8 mouse cellular contexts compared by ENCODE assay signal in the genomic region with DNA sequence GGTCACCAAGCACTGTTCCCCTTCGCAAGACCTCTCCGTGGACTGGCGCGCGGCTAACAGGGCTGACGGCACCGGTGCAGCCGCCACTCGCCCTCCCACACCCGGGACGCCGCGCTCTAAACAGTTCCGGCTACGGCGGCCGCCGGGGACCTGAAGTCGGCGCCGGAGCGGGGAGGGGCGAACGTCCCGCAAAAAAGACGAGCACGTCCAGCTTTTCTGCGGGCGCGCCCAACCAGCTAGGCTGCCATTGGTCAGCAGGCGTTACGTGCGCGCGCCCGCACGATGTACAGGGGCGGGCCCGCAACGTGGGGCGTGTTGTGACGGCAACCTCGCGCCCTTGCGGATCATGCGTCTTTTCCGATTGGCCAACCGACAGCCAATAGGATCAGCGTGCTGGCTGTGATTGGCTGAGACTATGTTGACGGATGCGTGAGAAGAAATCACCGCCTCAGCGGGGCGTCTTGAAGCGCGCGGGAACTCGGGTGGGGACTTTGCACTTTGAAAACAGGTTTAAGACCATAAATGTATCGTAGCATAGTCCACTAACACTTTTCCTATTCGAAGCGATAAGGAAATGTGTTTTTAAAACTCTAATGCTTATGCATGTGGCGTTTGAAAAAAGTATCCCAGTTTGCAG. TPM values are rescaled to one million over a fixed set of nuclear protein-coding genes. Genes with fewer than 3 reads are reported as not detected.
DNase-seq lines count a peak whose midpoint lies in the region; ATAC-seq and TF ChIP-seq lines count a peak whose summit lies in the region.

A gene (minus strand): TSS at position 134 of the 637 bp plus-strand sequence.
A gene (plus strand): TSS at position 431 of the 637 bp plus-strand sequence.

- under 1% methylated on average over 62 of the region's 62 CpGs for WGBS in forebrain, embryonic 12.5 days
- under 1% methylated on average over 61 of the region's 62 CpGs for WGBS in heart, postnatal 0 days
- under 1% methylated on average over 62 of the region's 62 CpGs for WGBS in liver, embryonic 16.5 days (ENCODE audit: insufficient replicate concordance)
- under 1% methylated on average over 62 of the region's 62 CpGs for WGBS in neural tube, embryonic 13.5 days

- peak within 1 kb of the TSS; percentile 94 for H3K9ac ChIP-seq in forebrain, embryonic 12.5 days
- peak within 1 kb of the TSS; percentile 96 for H3K9ac ChIP-seq in heart, postnatal 0 days (replicated peaks; ENCODE audit: low read depth, low read length)
- peak within 1 kb of the TSS; percentile 95 for H3K9ac ChIP-seq in liver, embryonic 16.5 days (ENCODE audit: low read depth, low read length)
- peak within 1 kb of the TSS; percentile 96 for H3K9ac ChIP-seq in neural tube, embryonic 13.5 days

- peaks cover 44% of the 10 kb centered on the region for H3K4me1 ChIP-seq in E14TG2a.4 (replicated peaks; ENCODE audit: low read depth, low read length)
- H3K4me1 ChIP-seq in forebrain, embryonic 12.5 days: peaks cover 15% of the 10 kb centered on the region
- peaks cover 9% of the 10 kb centered on the region for H3K4me1 ChIP-seq in heart, postnatal 0 days (ENCODE audit: control insufficient read depth, insufficient read depth)
- H3K4me1 ChIP-seq in liver, embryonic 16.5 days (ENCODE audit: control insufficient read depth, low read depth, low read length): peaks cover 15% of the 10 kb centered on the region
- H3K4me1 ChIP-seq in neural tube, embryonic 13.5 days (replicated peaks): peaks cover 50% of the 10 kb centered on the region
- no peaks in the 10 kb centered on the region; the same call in 1 of the 2 replicates for H3K4me1 ChIP-seq in testis, adult 2 months (ENCODE audit: control insufficient read depth, insufficient read depth, low read length)

- peak within 1 kb of the TSS; percentile 99 for H3K4me3 ChIP-seq in E14TG2a.4 (replicated peaks; ENCODE audit: low read length)
- peak within 1 kb of the TSS; percentile 100 for H3K4me3 ChIP-seq in forebrain, embryonic 12.5 days (replicated peaks)
- peak within 1 kb of the TSS; percentile 76 for H3K4me3 ChIP-seq in heart, postnatal 0 days (ENCODE audit: low read depth, low read length)
- peak within 1 kb of the TSS; percentile 96 for H3K4me3 ChIP-seq in liver, embryonic 16.5 days (ENCODE audit: low read depth, low read length)
- peak within 1 kb of the TSS; percentile 90 for H3K4me3 ChIP-seq in neural tube, embryonic 13.5 days
- H3K4me3 ChIP-seq in testis, adult 2 months (ENCODE audit: control insufficient read depth, low read depth, low read length): peak within 1 kb of the TSS; percentile 96

- no peaks in the 10 kb centered on the region for H3K9me3 ChIP-seq in E14TG2a.4 (ENCODE audit: low read length)
- H3K9me3 ChIP-seq in forebrain, embryonic 12.5 days: no peaks in the 10 kb centered on the region
- no peaks in the 10 kb centered on the region for H3K9me3 ChIP-seq in heart, postnatal 0 days (replicated peaks; ENCODE audit: control insufficient read depth, low read length)
- H3K9me3 ChIP-seq in liver, embryonic 16.5 days (replicated peaks; ENCODE audit: control insufficient read depth, low read length): no peaks in the 10 kb centered on the region
- no peaks in the 10 kb centered on the region for H3K9me3 ChIP-seq in neural tube, embryonic 13.5 days

- H3K27ac ChIP-seq in forebrain, embryonic 12.5 days: peak within 1 kb of the TSS; percentile 85
- peak within 1 kb of the TSS; percentile 88 for H3K27ac ChIP-seq in heart, postnatal 0 days (ENCODE audit: low read depth)
- peak within 1 kb of the TSS; percentile 94 for H3K27ac ChIP-seq in liver, embryonic 16.5 days (ENCODE audit: low read length)
- H3K27ac ChIP-seq in neural tube, embryonic 13.5 days (replicated peaks): peak within 1 kb of the TSS; percentile 87
- H3K27ac ChIP-seq in testis, adult 2 months (ENCODE audit: control insufficient read depth, insufficient read depth, low read depth, low read length): peak within 1 kb of the TSS; percentile 93

- peak; percentile 98 for ATAC-seq in forebrain, embryonic 12.5 days (ENCODE audit: low FRiP score)
- peak; percentile 96 for ATAC-seq in heart, postnatal 0 days (ENCODE audit: insufficient read depth, low read depth)
- ATAC-seq in liver, embryonic 16.5 days (ENCODE audit: low read depth): peak; percentile 94
- ATAC-seq in neural tube, embryonic 13.5 days (ENCODE audit: low read depth): peak; percentile 100

- TF ChIP-seq POLR2A in testis, adult 2 months (IDR thresholded peaks at IDR 0.05; ENCODE audit: control insufficient read depth, low read depth, low read length): no peak

- H3K4me2 ChIP-seq in forebrain, embryonic 12.5 days: peak within 1 kb of the TSS; percentile 95
- peak within 1 kb of the TSS; percentile 88 for H3K4me2 ChIP-seq in heart, postnatal 0 days (ENCODE audit: low read depth, low read length)
- H3K4me2 ChIP-seq in liver, embryonic 16.5 days (ENCODE audit: low read depth, low read length): peak within 1 kb of the TSS; percentile 95
- peak within 1 kb of the TSS; percentile 99 for H3K4me2 ChIP-seq in neural tube, embryonic 13.5 days

- TF ChIP-seq EP300 in heart, postnatal 0 days (IDR thresholded peaks at IDR 0.05; ENCODE audit: low read depth): peak; percentile 82; the same call in 1 of the 2 replicates

- no peaks in the 10 kb centered on the region for H3K27me3 ChIP-seq in E14TG2a.4 (ENCODE audit: insufficient read depth, low read length)
- H3K27me3 ChIP-seq in forebrain, embryonic 12.5 days: no peaks in the 10 kb centered on the region
- no peaks in the 10 kb centered on the region for H3K27me3 ChIP-seq in heart, postnatal 0 days (ENCODE audit: control insufficient read depth, insufficient read depth, low read length)
- no peaks in the 10 kb centered on the region for H3K27me3 ChIP-seq in liver, embryonic 16.5 days (ENCODE audit: control insufficient read depth, insufficient read depth, low read depth, low read length)
- H3K27me3 ChIP-seq in neural tube, embryonic 13.5 days: no peaks in the 10 kb centered on the region
- H3K27me3 ChIP-seq in testis, adult 2 months (ENCODE audit: control insufficient read depth, insufficient read depth, low read length): no peaks in the 10 kb centered on the region

- peaks cover 44% of the 10 kb centered on the region for H3K36me3 ChIP-seq in E14TG2a.4 (ENCODE audit: insufficient read depth, low read length)
- peaks cover 18% of the 10 kb centered on the region for H3K36me3 ChIP-seq in forebrain, embryonic 12.5 days (replicated peaks)
- H3K36me3 ChIP-seq in heart, postnatal 0 days (replicated peaks; ENCODE audit: control insufficient read depth, insufficient read depth, low read length): peaks cover 21% of the 10 kb centered on the region
- peaks cover 16% of the 10 kb centered on the region for H3K36me3 ChIP-seq in liver, embryonic 16.5 days (ENCODE audit: control insufficient read depth, insufficient read depth)
- H3K36me3 ChIP-seq in neural tube, embryonic 13.5 days: peaks cover 32% of the 10 kb centered on the region
- H3K36me3 ChIP-seq in testis, adult 2 months (ENCODE audit: control insufficient read depth, insufficient read depth, low read length): peaks cover 2% of the 10 kb centered on the region

- no peak for TF ChIP-seq CTCF in E14TG2a.4 (conservative IDR thresholded peaks at IDR 0.05; ENCODE audit: low read length)
- TF ChIP-seq CTCF in heart, postnatal 0 days (IDR thresholded peaks at IDR 0.05; ENCODE audit: low read depth): no peak
- no peak for TF ChIP-seq CTCF in testis, adult 2 months (IDR thresholded peaks at IDR 0.05; ENCODE audit: control insufficient read depth, insufficient read depth, insufficient replicate concordance, low read depth, low read length)

- DNase-seq in c-Kit-positive CD71-positive TER-119-positive erythroid progenitor cells, embryonic 14.5 days (ENCODE audit: low spot score): peak; percentile 98
- peak; percentile 98 for DNase-seq in heart, postnatal 0 days (ENCODE audit: low spot score)
- peak; percentile 98 to 100 for DNase-seq in kidney, postnatal 4 days

RNA-seq across cellular contexts. Expression of the first gene that starts in this region (rescaled TPM):
- polyA plus RNA-seq in forebrain, embryonic 12.5 days (2016; fragmentation: Nextera tagmentation; extraction: Ambion mirVana): 12.8 and 14.6 TPM in 2 replicates
- 12.0 and 13.5 TPM in 2 replicates for total RNA-seq in heart, postnatal 0 days (2014; rRNA removed; ENCODE audit: low replicate concordance)
- 2.2 and 2.4 TPM in 2 replicates for polyA plus RNA-seq in heart, postnatal 0 days (2015; fragmentation: Nextera tagmentation; extraction: Ambion mirVana)
- 2.7 and 2.9 TPM in 2 replicates for polyA plus RNA-seq in liver, embryonic 16.5 days (2015; fragmentation: Nextera tagmentation; extraction: Ambion mirVana)
- polyA plus RNA-seq in neural tube, embryonic 13.5 days (2015; fragmentation: Nextera tagmentation; extraction: Ambion mirVana): 7.0 and 7.3 TPM in 2 replicates
- polyA plus RNA-seq in testis, adult 2 months (2012; rRNA removed): 26.5 and 27.6 TPM in 2 replicates

RNA-seq across cellular contexts. Expression of the second gene that starts in this region (rescaled TPM):
- 28.1 and 31.8 TPM in 2 replicates for polyA plus RNA-seq in forebrain, embryonic 12.5 days (2016; fragmentation: Nextera tagmentation; extraction: Ambion mirVana)
- total RNA-seq in heart, postnatal 0 days (2014; rRNA removed; ENCODE audit: low replicate concordance): 11.7 and 13.4 TPM in 2 replicates
- polyA plus RNA-seq in heart, postnatal 0 days (2015; fragmentation: Nextera tagmentation; extraction: Ambion mirVana): 4.0 and 4.6 TPM in 2 replicates
- polyA plus RNA-seq in liver, embryonic 16.5 days (2015; fragmentation: Nextera tagmentation; extraction: Ambion mirVana): 145 and 146 TPM in 2 replicates
- polyA plus RNA-seq in neural tube, embryonic 13.5 days (2015; fragmentation: Nextera tagmentation; extraction: Ambion mirVana): 17.8 and 19.2 TPM in 2 replicates
- polyA plus RNA-seq in testis, adult 2 months (2012; rRNA removed): 130 and 146 TPM in 2 replicates

Comparison
In these comparisons a context has a peak if more than half of its experiments do, and no peak if none do; other contexts are left out.
1. Peak in every context shown above with its lines: DNase-seq, ATAC-seq, H3K4me3 ChIP-seq and H3K27ac ChIP-seq.